Mouse (Mus musculus): ENCODE data around the gene Ifrd1.

- TF ChIP-seq CTCF (IDR thresholded peaks at IDR 0.05) (no peak), EP300 (IDR thresholded peaks at IDR 0.05) (peak; percentile 77)
These were observed 45.9 kb downstream of the Ifrd1 start for GRCm38 (mm10) chr12:40202161-40203035.

All from lung, postnatal 0 days (tissue).